In the genomic region with DNA sequence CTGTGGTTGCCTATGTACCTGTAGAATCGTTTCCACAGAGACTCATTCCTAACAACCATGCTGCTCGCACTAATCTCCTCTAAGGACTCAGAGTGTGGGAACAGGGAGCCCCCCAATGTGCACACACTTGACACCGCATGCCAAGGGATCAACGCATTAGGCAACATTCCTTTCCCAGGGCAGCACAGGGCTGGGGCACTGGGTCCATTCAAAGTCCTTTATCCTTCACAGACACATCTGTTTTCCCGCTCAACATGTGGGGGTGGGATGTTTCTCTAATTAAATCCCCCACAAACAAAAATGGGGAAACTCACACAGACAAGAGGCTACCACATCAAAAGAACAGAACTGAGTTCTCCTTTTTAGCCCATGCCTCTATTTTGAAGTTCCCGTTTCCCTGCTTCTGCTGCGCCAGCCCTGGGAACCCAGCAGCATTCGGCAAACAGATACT, we compare ENCODE assay signal across 10 mouse cellular contexts. TPM values are rescaled to one million over a fixed set of nuclear protein-coding genes. Genes with fewer than 3 reads are reported as not detected.
DNase-seq lines count a peak whose midpoint lies in the region; ATAC-seq lines count a peak whose summit lies in the region.
"Had no signal": no experiment of that assay in that cellular context is flagged by ENCODE, and none has a peak within 500 bp of the region (broad histone marks: within the 10 kb centered on the region; RNA-seq: fewer than 3 reads in every experiment).

No protein-coding gene starts in this region.

- H3K4me1 ChIP-seq in hindbrain, embryonic 10.5 days (replicated peaks): peaks cover 97% of the 10 kb centered on the region
- H3K4me1 ChIP-seq in midbrain, embryonic 12.5 days: peaks cover 68% of the 10 kb centered on the region

- H3K27me3 ChIP-seq in hindbrain, embryonic 10.5 days (ENCODE audit: insufficient read depth, poor library complexity, severe bottlenecking): no peaks in the 10 kb centered on the region
- H3K27me3 ChIP-seq in midbrain, embryonic 12.5 days: no peaks in the 10 kb centered on the region

- no peaks in the 10 kb centered on the region for H3K36me3 ChIP-seq in hindbrain, embryonic 10.5 days
- H3K36me3 ChIP-seq in midbrain, embryonic 12.5 days: no peaks in the 10 kb centered on the region

- peak overlapping the region; percentile 45 for H3K4me3 ChIP-seq in hindbrain, embryonic 10.5 days
- H3K4me3 ChIP-seq in midbrain, embryonic 12.5 days: no peak overlapping the region

- peak; percentile 78 for DNase-seq in heart, adult 11 months
- no peak for DNase-seq in heart, postnatal 4 days
- DNase-seq in c-Kit-positive CD71-negative TER-119-negative erythroid progenitor cells, embryonic 14.5 days (ENCODE audit: low read depth): peak; percentile 24
- peak; percentile 62 for DNase-seq in hindbrain, embryonic 10.5 days (ENCODE audit: low spot score)
- DNase-seq in frontal cortex, postnatal 25 days (ENCODE audit: low spot score in 2 of 2): no peak
- no peak for DNase-seq in adrenal gland, adult 8-10 months
- DNase-seq in testis, postnatal 14 days (ENCODE audit: low spot score): no peak
- DNase-seq: right cerebral cortex, postnatal 4 days had no signal

- under 1% methylated on average over 8 of the region's 8 CpGs for WGBS in hindbrain, embryonic 10.5 days
- under 1% methylated on average over 8 of the region's 8 CpGs for WGBS in midbrain, embryonic 12.5 days

- H3K4me2 ChIP-seq in midbrain, embryonic 12.5 days (replicated peaks): peak overlapping the region; percentile 54

- H3K9me3 ChIP-seq in hindbrain, embryonic 10.5 days: no peaks in the 10 kb centered on the region
- H3K9me3 ChIP-seq in midbrain, embryonic 12.5 days: no peaks in the 10 kb centered on the region

- ATAC-seq in midbrain, embryonic 12.5 days (ENCODE audit: low FRiP score, low read depth): peak; percentile 44

- peak overlapping the region; percentile 93 for H3K27ac ChIP-seq in hindbrain, embryonic 10.5 days
- peak overlapping the region; percentile 92 for H3K27ac ChIP-seq in midbrain, embryonic 12.5 days (replicated peaks)

- peak overlapping the region; percentile 37; the same call in 1 of the 2 replicates for H3K9ac ChIP-seq in midbrain, embryonic 12.5 days (replicated peaks)

RNA-seq across cellular contexts. Expression of a gene that starts 5.7 kb away (rescaled TPM):
- total RNA-seq in heart, postnatal 4 days (2021): under 1 TPM; 0.20 to 0.38 TPM
- 0.08 and 0.44 TPM in 2 replicates for polyA plus RNA-seq in hindbrain, embryonic 10.5 days (2016; fragmentation: Nextera tagmentation; extraction: Ambion mirVana)
- polyA plus RNA-seq in midbrain, embryonic 12.5 days (2016; fragmentation: Nextera tagmentation; extraction: Ambion mirVana): 0.14 and 0.30 TPM in 2 replicates
- total RNA-seq in adrenal gland, adult 8-10 months (2022): not detected
- total RNA-seq: left cerebral cortex, postnatal 14 days had no signal

RNA-seq across cellular contexts. Expression of a gene that starts 22.5 kb away (rescaled TPM):
- 1 to 10 TPM; 3.4 to 3.7 TPM for total RNA-seq in heart, postnatal 4 days (2021)
- polyA plus RNA-seq in hindbrain, embryonic 10.5 days (2016; fragmentation: Nextera tagmentation; extraction: Ambion mirVana): 0.14 and 0.16 TPM in 2 replicates
- 0.42 TPM in 1 of 2 replicates, not detected in the other for polyA plus RNA-seq in midbrain, embryonic 12.5 days (2016; fragmentation: Nextera tagmentation; extraction: Ambion mirVana)
- not detected for total RNA-seq in adrenal gland, adult 8-10 months (2022)
- total RNA-seq: left cerebral cortex, postnatal 14 days had no signal

RNA-seq across cellular contexts. Expression of a gene that starts 48.3 kb away (rescaled TPM):
- under 1 TPM; 0.16 to 0.19 TPM for total RNA-seq in heart, postnatal 4 days (2021)
- 1.4 and 2.5 TPM in 2 replicates for polyA plus RNA-seq in hindbrain, embryonic 10.5 days (2016; fragmentation: Nextera tagmentation; extraction: Ambion mirVana)
- polyA plus RNA-seq in midbrain, embryonic 12.5 days (2016; fragmentation: Nextera tagmentation; extraction: Ambion mirVana): 1.6 and 1.9 TPM in 2 replicates
- 1 to 10 TPM; 1.3 to 3.0 (median 2.0) TPM for total RNA-seq in adrenal gland, adult 8-10 months (2022)

Comparison
In these comparisons a context has a peak if more than half of its experiments do, and no peak if none do; other contexts are left out.
1. DNase-seq: peak in heart, adult 11 months (single experiment), c-Kit-positive CD71-negative TER-119-negative erythroid progenitor cells, embryonic 14.5 days (single experiment) and hindbrain, embryonic 10.5 days (single experiment); none in heart, postnatal 4 days (single experiment), frontal cortex, postnatal 25 days (0 of 2), adrenal gland, adult 8-10 months (single experiment) and testis, postnatal 14 days (single experiment).
2. RNA of a gene that starts 22.5 kb away (total RNA-seq): 3.4 to 3.7 TPM in heart, postnatal 4 days; not detected in adrenal gland, adult 8-10 months; every median in the first group is over 4 times any median in the second.